Mouse (Mus musculus): Measurements from ENCODE around the gene Recql5.

DNA sequence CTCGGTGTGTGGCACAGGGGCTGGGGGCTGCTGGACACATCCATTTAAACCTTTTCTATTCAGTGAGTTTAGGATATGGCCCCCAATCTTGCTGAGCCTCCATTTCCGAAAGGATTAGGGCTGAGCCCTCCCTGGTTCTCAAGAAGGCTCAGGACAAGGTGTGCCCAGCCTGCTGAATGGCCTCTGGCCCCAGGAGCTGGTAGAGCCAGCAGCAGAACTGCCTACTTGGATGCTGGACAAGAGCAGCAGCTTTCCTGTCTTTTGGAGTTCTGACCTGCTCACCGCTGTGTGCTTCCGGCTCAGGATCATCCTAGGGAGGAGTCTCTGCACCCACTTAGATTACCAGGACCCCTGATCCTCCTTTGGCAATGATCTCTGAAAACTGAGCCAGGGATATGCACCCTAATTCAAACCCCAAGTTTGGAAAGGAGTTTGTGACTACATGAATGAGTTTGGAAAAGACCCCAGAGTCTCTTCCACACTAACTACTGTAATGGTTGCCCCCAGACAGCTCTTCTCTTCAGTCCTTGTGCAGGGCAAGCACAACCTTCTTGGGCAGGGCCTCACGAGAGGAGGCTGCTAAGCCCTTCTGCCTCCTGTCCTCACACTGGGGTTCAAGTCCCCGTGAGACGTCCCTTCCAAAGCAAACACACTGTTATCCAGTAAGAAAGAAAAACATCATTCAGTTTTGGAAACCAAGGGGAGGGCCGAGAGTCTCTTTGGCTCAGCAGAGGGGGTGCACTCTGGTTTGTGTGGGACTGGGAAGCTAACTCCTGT lies 32.5 kb downstream of the Recql5 start:
- TF ChIP-seq CTCF (IDR thresholded peaks at IDR 0.05; ENCODE audit: insufficient read depth, low read length) = no peak
- no peak for TF ChIP-seq POLR2A (IDR thresholded peaks at IDR 0.05; ENCODE audit: borderline replicate concordance, extremely low read depth, low read depth, low read length)
